Mouse (Mus musculus) T-cell, adult 2 months (primary cell): ENCODE data around the gene Pofut1.

Experiments
- DNase-seq: peaks from one replicate; pipeline ENCODE4 v3.0.0; 2022; ENCODE audit warnings: low spot score

Gene Pofut1

GRCm38 (mm10) chr2:153241250-153242014, at the start of gene Pofut1, which contains the start of gene Plagl2:
Gene Pofut1 (plus strand): TSS chr2:153241533.
Gene Plagl2 (minus strand): TSS chr2:153241426.
- DNase-seq: peak; percentile 88

GRCm38 (mm10) chr2:153194255-153194654, 47.1 kb upstream of the Pofut1 start:
- DNase-seq: no peak

- no peak for DNase-seq
Observed at GRCm38 (mm10) chr2:153198485-153198884, 42.8 kb upstream of the Pofut1 start.

GRCm38 (mm10) chr2:153199114-153199513, 42.2 kb upstream of the Pofut1 start:
- no peak for DNase-seq

GRCm38 (mm10) chr2:153202766-153203165, 38.6 kb upstream of the Pofut1 start:
- no peak for DNase-seq

- DNase-seq: no peak
Observed at GRCm38 (mm10) chr2:153208149-153208548, 33.2 kb upstream of the Pofut1 start.

- DNase-seq: no peak
Observed at GRCm38 (mm10) chr2:153209286-153209685, 32.0 kb upstream of the Pofut1 start.

- DNase-seq: peak; percentile 41
Observed at GRCm38 (mm10) chr2:153211451-153211850, 29.9 kb upstream of the Pofut1 start.

GRCm38 (mm10) chr2:153213351-153213750, 28.0 kb upstream of the Pofut1 start:
- DNase-seq: no peak

GRCm38 (mm10) chr2:153214771-153215259, 26.5 kb upstream of the Pofut1 start:
- peak; percentile 85 for DNase-seq

GRCm38 (mm10) chr2:153215421-153215820, 25.9 kb upstream of the Pofut1 start:
- DNase-seq: peak; percentile 38

- no peak for DNase-seq
Observed at GRCm38 (mm10) chr2:153217826-153218340, 23.4 kb upstream of the Pofut1 start.

- DNase-seq: no peak
Observed at GRCm38 (mm10) chr2:153218516-153218915, 22.8 kb upstream of the Pofut1 start.

- no peak for DNase-seq
Observed at GRCm38 (mm10) chr2:153221620-153222019, 19.7 kb upstream of the Pofut1 start.

- DNase-seq: no peak
Observed at GRCm38 (mm10) chr2:153222130-153222529, 19.2 kb upstream of the Pofut1 start.

- no peak for DNase-seq
Observed at GRCm38 (mm10) chr2:153222566-153222965, 18.8 kb upstream of the Pofut1 start.

- peak; percentile 69 for DNase-seq
Observed at GRCm38 (mm10) chr2:153224946-153225594, 16.3 kb upstream of the Pofut1 start, which contains the start of gene Tspyl3. Gene Tspyl3 (minus strand): TSS chr2:153225441.

- no peak for DNase-seq
Observed at GRCm38 (mm10) chr2:153225595-153225953, 15.8 kb upstream of the Pofut1 start.

GRCm38 (mm10) chr2:153227959-153228358, 13.4 kb upstream of the Pofut1 start:
- DNase-seq: no peak

- no peak for DNase-seq
Observed at GRCm38 (mm10) chr2:153228523-153228922, 12.8 kb upstream of the Pofut1 start.

GRCm38 (mm10) chr2:153237193-153237592, 4.1 kb upstream of the Pofut1 start:
- no peak for DNase-seq

GRCm38 (mm10) chr2:153237891-153238290, 3.4 kb upstream of the Pofut1 start:
- no peak for DNase-seq

- DNase-seq: no peak
Observed at GRCm38 (mm10) chr2:153238406-153238805, 2.9 kb upstream of the Pofut1 start.
